Mouse (Mus musculus): Measurements from ENCODE around the gene 1700037C18Rik. TPM values are rescaled to one million over a fixed set of nuclear protein-coding genes. Genes with fewer than 3 reads are reported as not detected.

Gene 1700037C18Rik
- 3.8 and 4.2 TPM in 2 replicates for polyA plus RNA-seq (2012; ENCODE audit: insufficient read depth, insufficient read length, missing spikeins)

DNA sequence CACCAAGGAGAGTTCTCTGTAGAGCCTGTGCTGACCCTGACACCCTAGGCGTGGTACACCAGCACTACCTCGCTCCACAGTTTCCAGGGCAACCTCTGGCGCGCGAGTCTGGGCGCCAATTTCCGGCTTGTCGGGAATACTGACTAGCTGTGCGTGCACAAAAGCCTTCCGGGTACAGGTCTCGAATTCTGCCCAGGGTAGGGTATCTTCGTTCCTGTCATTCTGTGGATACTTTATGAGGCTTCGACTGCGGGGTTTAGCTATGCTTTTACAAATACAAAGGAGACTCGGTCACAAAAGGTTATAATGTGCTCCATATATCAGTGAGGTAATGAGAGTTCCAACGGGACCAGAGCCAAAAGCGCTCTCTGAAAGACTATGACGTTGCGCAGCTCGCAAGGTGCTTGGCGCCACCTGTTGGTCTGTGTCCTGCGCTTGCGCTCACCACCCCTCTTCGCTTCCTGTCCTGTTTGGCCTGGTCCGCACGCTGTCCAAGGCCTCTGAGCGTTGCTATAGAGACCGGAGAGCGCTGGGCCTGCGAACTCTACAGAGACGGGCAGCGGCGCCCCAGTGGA, at the start of gene 1700037C18Rik, which contains the start of gene Cluap1:
TSS of gene 1700037C18Rik (minus strand) at position 153 of the 575 bp plus-strand sequence.
TSS of gene Cluap1 (plus strand) at position 265 of the 575 bp plus-strand sequence.
- Histone ChIP-seq H3K27ac (replicated peaks; ENCODE audit: low read depth, low read length) (peak within 1 kb of the TSS; percentile 59), H3K4me3 (ENCODE audit: insufficient read depth, low read depth, low read length) (peak within 1 kb of the TSS; percentile 64), H3K4me1 (ENCODE audit: control insufficient read depth, insufficient read depth, insufficient read length, low read length) (no peaks in the 10 kb centered on the region)

DNA sequence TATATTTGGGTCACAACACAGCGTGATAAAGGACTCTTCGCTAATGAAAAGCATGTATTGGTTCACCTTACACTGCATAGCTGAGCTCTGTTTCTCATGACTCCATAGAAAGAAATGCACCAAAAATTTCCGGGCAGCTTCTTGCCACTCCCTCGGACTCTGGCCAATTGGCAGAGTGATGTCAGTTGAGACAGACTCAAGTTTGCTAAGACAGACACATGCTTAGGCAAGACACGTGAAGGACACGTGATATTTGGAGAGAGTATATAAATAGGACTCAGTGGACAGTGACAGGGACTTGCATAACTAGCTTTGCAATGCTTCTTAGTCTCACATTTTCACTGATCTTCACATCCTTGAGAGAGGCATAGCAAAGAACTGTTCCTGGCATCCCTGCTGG, 47.9 kb upstream of the 1700037C18Rik start:
- H3K4me1 ChIP-seq (ENCODE audit: control insufficient read depth, insufficient read depth, insufficient read length, low read length), result no peaks in the 10 kb centered on the region
- H3K27ac ChIP-seq (replicated peaks; ENCODE audit: low read depth, low read length), result no peak overlapping the region
- H3K4me3 ChIP-seq (ENCODE audit: insufficient read depth, low read depth, low read length), result no peak overlapping the region

DNA sequence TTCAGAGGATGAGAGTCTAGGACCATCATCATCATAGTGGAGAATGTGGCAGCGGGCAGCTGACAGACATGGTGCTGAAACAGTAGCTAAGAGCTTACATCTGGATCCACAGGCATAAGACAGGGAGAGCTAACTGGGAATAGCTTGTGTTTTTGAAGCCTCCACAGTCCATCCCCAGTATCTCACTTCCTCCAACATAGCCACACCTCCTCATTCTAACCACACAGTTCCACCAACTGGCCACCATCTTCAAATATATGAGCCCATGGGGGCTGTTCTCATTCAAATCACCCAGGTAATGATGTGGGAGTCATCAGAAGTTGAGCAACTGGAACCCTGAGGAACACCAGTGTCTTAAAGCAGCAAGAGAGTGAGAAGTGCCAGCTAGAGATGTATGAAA, 42.7 kb upstream of the 1700037C18Rik start:
- Histone ChIP-seq H3K4me3 (ENCODE audit: insufficient read depth, low read depth, low read length) (no peak overlapping the region), H3K4me1 (ENCODE audit: control insufficient read depth, insufficient read depth, insufficient read length, low read length) (no peaks in the 10 kb centered on the region), H3K27ac (replicated peaks; ENCODE audit: low read depth, low read length) (no peak overlapping the region)

DNA sequence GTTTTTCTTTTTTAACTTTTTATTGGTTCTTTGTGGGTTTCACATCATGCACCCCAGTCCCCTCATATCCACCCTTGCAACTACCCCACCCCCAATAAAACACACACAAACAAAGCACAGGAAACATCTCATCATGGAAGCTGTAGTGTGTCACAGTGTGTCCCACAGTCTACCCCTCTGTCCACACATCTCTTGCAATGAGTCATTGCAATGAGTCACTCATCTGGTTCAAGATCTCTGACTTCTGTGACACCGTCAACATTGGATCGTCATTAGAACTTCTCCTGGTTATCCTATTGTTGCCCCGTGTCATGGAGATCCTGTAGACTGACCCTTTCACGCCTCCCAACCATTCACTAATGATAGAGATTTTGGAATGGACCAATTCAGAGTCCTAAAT, 26.2 kb upstream of the 1700037C18Rik start:
- Histone ChIP-seq H3K4me3 (ENCODE audit: insufficient read depth, low read depth, low read length) (no peak overlapping the region), H3K4me1 (ENCODE audit: control insufficient read depth, insufficient read depth, insufficient read length, low read length) (peaks cover 4% of the 10 kb centered on the region; the same call in 1 of the 2 replicates), H3K27ac (replicated peaks; ENCODE audit: low read depth, low read length) (no peak overlapping the region)

DNA sequence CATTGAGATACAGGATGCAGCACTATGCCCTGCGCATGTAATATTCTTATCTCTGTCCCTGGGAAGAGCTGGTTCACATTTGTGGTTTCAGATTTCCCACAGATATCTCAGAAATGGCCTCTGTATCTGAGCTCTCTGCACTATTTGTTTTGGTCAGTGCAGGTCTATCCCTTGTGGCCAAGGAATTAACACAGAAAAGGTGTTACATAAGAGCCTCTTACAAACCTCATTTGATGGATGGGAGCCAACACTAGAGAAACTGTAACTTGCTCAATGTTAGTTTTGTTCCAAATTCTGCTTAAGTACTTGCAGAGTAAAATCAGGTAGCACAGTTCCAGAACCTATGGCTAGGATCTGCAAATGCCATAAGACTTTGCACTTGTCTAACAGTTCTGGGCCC, 25.6 kb upstream of the 1700037C18Rik start:
- H3K4me1 ChIP-seq (ENCODE audit: control insufficient read depth, insufficient read depth, insufficient read length, low read length), result peaks cover 4% of the 10 kb centered on the region; the same call in 1 of the 2 replicates
- H3K27ac ChIP-seq (replicated peaks; ENCODE audit: low read depth, low read length), result no peak overlapping the region
- H3K4me3 ChIP-seq (ENCODE audit: insufficient read depth, low read depth, low read length), result no peak overlapping the region

DNA sequence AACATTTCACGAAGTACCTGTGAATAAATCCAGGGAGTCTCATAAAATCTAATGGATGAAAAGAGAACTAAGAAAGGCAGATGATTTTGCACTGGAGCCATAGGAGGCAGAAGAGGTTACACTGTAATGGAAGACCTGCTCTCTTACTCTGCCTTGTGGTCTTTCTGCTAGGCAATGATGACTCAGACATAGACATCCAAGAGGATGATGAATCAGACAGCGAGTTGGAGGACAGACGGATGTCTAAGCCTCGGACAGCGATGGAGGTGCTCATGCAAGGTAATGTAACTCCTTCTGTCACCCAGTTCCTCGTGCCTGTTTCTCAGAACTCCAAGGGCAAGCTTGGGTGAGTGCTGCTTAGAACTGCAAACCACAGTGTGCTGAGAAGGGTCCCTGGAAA, 25.0 kb upstream of the 1700037C18Rik start:
- Histone ChIP-seq H3K27ac (replicated peaks; ENCODE audit: low read depth, low read length) (no peak overlapping the region), H3K4me1 (ENCODE audit: control insufficient read depth, insufficient read depth, insufficient read length, low read length) (peaks cover 4% of the 10 kb centered on the region; the same call in 1 of the 2 replicates), H3K4me3 (ENCODE audit: insufficient read depth, low read depth, low read length) (no peak overlapping the region)

DNA sequence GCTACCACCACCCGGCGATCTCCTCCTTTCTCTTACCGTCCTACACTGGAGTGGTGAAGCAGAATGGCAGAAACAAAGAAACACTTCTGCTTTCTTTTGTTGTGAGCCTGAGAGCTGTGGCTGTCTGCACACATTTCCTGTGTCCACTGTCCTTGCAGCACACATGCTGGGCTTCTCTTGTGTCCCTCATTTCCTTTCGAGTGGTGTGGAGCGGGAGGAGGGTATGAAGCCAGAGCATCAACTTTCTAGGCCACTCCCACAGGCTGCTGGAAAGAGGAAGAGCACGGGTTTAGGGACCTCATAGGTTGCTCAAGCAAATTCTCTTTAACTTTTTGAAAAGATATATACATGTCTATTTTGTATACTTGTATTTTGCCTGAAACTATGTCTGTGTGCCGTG, 20.7 kb upstream of the 1700037C18Rik start:
- Histone ChIP-seq H3K27ac (replicated peaks; ENCODE audit: low read depth, low read length) (no peak overlapping the region), H3K4me1 (ENCODE audit: control insufficient read depth, insufficient read depth, insufficient read length, low read length) (peaks cover 4% of the 10 kb centered on the region; the same call in 1 of the 2 replicates), H3K4me3 (ENCODE audit: insufficient read depth, low read depth, low read length) (no peak overlapping the region)

DNA sequence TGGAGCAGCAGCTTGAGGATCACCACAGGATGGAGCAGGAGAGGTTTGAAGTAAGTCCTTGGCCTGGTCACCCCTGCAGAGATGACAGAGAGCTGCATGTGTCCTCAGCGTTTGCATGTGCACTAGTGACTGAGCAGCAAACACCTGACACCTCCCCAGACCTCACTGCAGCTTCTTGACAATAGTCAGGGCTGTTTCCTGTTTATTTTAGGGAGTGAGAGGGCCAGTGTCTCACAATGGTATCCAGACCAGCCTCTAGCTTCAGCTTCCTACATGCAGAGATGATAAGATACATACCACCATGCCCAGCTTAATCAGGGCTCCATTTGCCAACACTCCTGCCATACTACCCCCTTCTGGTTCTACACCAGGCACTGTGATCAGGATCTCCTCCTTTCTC, 20.1 kb upstream of the 1700037C18Rik start:
- H3K4me1 ChIP-seq (ENCODE audit: control insufficient read depth, insufficient read depth, insufficient read length, low read length), result peaks cover under 1% of the 10 kb centered on the region; the same call in 1 of the 2 replicates
- no peak overlapping the region for H3K4me3 ChIP-seq (ENCODE audit: insufficient read depth, low read depth, low read length)
- H3K27ac ChIP-seq (replicated peaks; ENCODE audit: low read depth, low read length), result no peak overlapping the region

DNA sequence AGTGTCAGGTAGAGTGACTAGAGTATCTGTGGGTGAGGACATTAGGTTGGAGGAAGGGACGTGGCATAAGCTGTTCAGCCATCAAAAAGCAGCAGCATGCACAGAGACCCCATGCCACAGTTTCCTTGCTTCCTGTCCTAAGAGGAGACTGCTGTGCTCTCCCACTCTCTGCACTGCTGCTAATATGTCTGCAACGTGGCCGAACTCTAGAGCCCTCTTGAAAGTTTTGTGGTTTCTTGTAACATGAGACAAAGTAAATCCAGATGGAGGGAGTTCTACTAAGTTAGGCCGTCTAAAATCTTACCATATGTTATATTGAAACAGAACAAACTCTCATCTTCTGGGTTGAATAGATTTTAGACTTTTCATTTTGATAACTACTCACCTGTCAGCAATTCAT, 15.5 kb upstream of the 1700037C18Rik start:
- H3K27ac ChIP-seq (replicated peaks; ENCODE audit: low read depth, low read length), result no peak overlapping the region
- H3K4me3 ChIP-seq (ENCODE audit: insufficient read depth, low read depth, low read length), result no peak overlapping the region
- H3K4me1 ChIP-seq (ENCODE audit: control insufficient read depth, insufficient read depth, insufficient read length, low read length), result no peaks in the 10 kb centered on the region

DNA sequence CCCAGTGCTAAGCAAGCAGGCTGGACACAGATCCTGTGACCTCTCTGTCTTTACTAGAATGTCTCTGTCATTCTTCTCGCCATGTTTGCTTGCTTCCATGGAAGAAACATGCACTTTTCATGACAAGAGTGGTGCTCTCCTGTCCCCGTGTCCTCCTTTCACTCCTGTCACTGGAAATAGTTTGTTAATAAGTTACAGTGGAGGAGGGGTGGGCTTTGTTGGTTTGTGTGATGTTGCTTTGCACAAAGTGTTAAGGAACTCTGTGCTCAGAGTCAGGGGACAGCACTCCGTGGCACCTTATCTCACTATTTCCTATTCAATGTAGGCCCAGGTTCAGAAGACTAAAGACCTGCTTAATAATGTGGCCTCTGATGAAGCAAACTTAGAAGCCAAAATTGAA, 15.0 kb upstream of the 1700037C18Rik start:
- H3K27ac ChIP-seq (replicated peaks; ENCODE audit: low read depth, low read length), result no peak overlapping the region
- no peaks in the 10 kb centered on the region for H3K4me1 ChIP-seq (ENCODE audit: control insufficient read depth, insufficient read depth, insufficient read length, low read length)
- no peak overlapping the region for H3K4me3 ChIP-seq (ENCODE audit: insufficient read depth, low read depth, low read length)

DNA sequence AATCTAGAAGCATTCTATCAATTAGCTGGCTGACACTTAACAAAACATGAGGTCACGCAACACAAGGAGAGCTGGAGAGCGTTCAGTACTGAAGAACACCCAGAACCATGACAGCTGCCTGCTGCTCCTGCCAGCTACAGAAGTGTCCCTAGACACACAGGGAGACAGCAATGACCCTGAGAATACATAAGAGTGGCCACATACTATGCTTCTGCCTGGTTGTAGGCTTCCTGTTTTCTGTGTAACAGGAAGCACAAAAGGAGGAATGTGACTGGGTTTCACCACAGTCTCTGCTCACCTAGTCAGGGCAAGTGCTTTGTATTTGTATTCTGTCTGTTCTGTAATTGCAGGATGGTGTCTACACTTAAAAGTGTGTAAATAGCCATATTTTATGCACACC, 12.3 kb upstream of the 1700037C18Rik start:
- Histone ChIP-seq H3K4me3 (ENCODE audit: insufficient read depth, low read depth, low read length) (no peak overlapping the region), H3K27ac (replicated peaks; ENCODE audit: low read depth, low read length) (no peak overlapping the region), H3K4me1 (ENCODE audit: control insufficient read depth, insufficient read depth, insufficient read length, low read length) (no peaks in the 10 kb centered on the region)

DNA sequence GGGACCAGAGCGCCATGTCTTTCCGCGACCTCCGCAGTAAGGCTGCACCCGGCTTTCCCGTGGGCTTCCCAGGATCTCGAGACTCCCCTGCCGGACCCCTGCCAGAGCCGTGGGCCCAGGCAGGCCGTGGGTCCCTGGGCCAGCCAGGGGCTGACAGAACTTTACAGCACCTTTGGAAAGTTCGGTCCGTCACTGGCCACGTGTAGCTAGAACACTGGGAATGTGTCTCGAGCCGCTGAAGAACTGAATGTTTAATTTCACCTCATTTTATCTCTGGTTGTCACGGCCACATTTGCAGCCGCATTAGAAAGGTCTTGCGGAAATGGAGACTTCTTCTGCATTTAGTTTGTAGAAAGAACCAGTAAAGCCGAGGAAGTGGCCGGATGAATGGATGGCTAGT, 629 bp upstream of the 1700037C18Rik start:
- Histone ChIP-seq H3K4me1 (ENCODE audit: control insufficient read depth, insufficient read depth, insufficient read length, low read length) (no peaks in the 10 kb centered on the region), H3K27ac (replicated peaks; ENCODE audit: low read depth, low read length) (no peak overlapping the region)

DNA sequence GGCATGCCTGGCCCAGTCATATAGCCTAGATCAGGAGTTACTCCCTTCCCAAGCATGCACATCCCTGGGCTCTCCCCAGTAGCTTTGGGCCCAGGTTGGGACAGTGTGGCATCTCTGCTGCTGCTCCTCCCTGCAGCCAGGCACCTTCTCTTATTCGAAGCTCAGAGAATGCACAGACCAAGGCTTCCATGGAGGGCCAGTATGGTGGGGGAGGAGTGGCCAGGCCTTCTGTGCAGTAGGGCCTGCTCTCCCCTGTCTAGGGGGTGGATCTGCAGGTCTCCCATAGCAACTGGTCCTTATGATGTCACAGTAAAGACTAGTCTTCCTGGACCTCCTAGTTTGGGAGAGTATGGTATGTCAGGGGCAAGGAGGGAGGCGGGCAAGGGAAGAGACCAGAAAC, 1.0 kb downstream of the 1700037C18Rik start:
- no peaks in the 10 kb centered on the region for H3K4me1 ChIP-seq (ENCODE audit: control insufficient read depth, insufficient read depth, insufficient read length, low read length)
- H3K4me3 ChIP-seq (ENCODE audit: insufficient read depth, low read depth, low read length), result no peak overlapping the region
- H3K27ac ChIP-seq (replicated peaks; ENCODE audit: low read depth, low read length), result no peak overlapping the region

More for the DNA sequence above, 629 bp upstream of the 1700037C18Rik start:
- H3K4me3 ChIP-seq (ENCODE audit: insufficient read depth, low read depth, low read length), result peak overlapping the region; percentile 64

DNA sequence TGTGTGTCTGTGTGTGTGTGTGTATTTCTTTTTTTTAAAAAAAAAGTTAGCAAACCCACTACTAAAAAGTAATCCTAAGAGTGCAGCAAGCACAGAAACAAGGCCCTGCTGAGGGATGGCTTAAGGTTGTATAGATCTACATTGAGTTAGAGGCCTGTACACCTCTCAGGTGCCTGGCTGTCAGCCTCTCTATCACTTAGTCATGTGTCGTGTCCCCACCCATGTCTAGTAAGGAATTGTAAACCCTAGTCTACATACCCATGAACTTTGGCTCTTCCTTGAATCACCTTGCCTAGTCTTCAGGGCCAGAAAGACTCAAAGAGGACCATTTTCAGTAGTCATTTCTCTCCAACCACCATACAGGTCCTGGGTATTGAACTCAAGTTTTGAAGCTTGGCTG, 11.9 kb downstream of the 1700037C18Rik start:
- H3K4me1 ChIP-seq (ENCODE audit: control insufficient read depth, insufficient read depth, insufficient read length, low read length), result peaks cover 11% of the 10 kb centered on the region
- no peak overlapping the region for H3K27ac ChIP-seq (replicated peaks; ENCODE audit: low read depth, low read length)
- H3K4me3 ChIP-seq (ENCODE audit: insufficient read depth, low read depth, low read length), result no peak overlapping the region

DNA sequence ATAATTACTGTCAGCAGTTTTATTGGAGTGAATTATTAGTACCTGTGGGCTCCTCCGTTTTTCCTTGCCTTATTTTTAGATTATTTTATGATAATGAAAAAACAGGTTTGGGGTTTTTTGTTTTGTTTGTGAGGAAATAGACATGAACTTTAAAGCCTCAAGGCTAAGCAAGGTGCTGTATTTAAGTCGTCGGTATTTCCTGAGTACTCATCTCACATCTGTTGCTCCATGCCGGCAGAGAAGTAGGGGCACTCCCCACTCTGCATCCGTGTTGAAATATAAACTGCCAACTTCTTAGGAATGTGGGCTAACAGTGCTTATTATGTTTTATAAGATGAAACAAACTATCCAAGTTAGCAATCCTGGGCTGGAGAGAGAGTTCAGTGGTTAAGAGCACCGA, 12.4 kb downstream of the 1700037C18Rik start:
- no peak overlapping the region for H3K4me3 ChIP-seq (ENCODE audit: insufficient read depth, low read depth, low read length)
- no peak overlapping the region for H3K27ac ChIP-seq (replicated peaks; ENCODE audit: low read depth, low read length)
- peaks cover 11% of the 10 kb centered on the region for H3K4me1 ChIP-seq (ENCODE audit: control insufficient read depth, insufficient read depth, insufficient read length, low read length)

DNA sequence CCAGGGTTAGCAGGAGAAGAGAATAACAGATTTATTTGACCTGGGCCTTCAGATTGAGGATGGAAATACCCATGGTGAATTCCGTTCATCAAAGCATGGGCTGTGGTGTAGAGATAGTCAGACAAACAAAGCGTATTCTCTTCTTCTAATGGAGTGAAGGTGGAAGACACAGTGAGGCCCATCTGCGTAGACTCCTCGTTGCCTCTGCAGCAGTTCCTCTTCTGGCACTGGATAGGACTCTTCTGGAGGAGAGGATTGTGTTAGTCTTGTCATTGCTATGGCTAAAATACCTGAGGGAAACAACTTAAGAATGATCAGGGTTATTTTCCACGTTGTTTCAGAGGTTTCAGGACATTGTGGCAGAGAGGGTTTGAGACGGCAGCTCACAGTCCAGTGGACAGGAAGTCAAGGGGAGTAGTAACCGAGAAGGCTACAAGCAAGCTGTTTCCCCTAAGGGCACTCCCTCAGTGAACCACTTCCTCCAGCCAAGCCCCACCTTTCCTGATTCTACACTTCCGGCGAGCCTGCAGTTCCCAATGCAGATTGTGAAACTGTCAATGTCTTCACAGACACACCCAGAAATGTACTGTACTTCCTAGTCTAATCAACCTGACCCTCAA, 13.2 kb downstream of the 1700037C18Rik start:
- H3K4me3 ChIP-seq (ENCODE audit: insufficient read depth, low read depth, low read length), result peak overlapping the region; percentile 17; the same call in 1 of the 2 replicates
- H3K4me1 ChIP-seq (ENCODE audit: control insufficient read depth, insufficient read depth, insufficient read length, low read length), result peaks cover 11% of the 10 kb centered on the region
- H3K27ac ChIP-seq (replicated peaks; ENCODE audit: low read depth, low read length), result peak overlapping the region; percentile 73

Data from brown adipose tissue, adult 24 weeks (tissue).